Mouse (Mus musculus): ENCODE results near the gene Dynlrb1.

The Dynlrb1 gene

DNA sequence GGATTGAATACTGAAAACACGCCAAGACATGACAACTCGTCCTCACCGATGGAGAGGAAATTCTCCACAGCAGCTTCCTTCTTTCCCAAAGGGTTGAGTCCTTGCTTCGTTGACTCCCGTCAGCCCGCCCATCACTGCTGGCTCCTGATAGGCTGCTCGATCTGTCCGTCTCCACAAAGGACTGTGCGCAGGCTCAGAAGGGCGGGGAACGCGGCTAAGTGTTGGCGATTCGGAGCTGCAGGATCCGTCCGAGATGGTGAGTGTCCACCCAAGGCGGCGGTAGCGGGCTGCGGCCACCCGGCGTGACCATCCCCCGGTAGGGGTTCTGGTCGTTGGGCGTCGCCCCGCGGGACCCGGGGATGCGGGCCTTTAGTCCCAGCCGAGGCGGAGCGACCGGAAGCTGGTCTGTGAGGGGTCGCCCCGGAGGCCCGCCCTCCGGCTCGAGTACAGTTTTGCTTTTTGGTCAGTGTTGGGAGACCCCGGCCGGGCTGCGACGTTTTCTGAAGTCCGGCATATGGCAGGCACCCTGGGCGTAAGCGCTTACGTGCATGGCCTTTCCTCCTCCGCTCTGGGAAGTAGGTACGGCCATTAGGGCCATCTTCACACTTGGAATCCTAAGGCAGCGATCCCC lies at the start of gene Dynlrb1:
TSS of gene Dynlrb1 (plus strand) at position 172 of the 631 bp plus-strand sequence.
- peak; percentile 100 for DNase-seq

DNA sequence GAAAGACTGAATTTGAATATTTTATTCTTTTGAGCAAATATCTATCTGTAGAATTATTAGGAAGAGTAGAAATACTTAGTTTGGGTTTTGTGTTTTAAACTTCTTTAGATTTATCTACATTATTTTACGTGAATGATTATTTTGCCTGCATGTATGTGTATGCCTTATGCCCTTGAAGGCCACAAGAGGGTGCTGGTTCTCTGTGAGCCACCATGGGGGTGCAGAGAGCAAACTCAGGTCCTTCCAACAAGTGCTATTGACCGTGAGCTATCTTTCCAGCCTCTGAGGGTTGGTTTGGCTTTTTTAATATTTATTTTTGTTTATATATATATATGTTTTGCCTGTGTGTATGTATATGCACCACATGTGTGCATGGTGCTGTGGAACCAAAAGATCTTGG lies 28.9 kb upstream of the Dynlrb1 start:
- peak; percentile 38 for DNase-seq

DNA sequence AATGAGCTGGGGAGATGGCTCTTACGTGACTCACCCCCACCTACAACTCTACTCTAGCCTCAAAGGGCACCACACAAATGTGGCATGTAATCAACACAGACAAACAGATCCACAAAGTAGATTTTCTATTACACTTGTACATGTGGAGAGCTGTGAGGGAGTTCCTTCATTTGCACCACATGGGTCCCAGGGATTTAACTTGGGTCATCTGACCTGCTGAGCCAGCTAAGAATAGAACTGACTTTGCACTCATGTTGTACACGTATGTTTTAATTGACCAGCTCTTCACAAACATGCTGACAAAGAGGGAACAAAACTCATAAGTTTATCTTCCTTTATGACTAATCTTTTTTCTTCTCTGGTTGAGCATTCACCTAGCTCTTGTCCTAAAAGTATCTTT lies 13.2 kb upstream of the Dynlrb1 start:
- DNase-seq = no peak

DNA sequence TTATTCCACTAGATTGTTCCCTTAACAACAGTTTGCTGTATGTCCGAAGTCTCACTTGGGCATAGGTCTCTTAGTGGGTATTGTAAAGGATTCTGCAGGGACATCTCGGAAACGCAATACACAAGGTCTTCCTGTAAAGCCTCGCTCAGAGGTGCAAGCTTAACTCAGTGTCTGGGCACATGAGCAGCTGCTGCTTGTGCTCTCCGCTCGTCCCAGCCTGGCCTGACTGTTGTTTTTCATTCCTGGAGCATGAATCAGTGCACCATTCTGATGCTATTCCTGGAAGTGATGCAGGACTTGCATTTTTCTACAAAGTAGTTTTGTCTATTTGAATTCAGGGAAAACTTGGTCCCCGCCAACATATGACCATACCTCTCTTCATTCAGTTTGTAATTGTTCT lies 11.6 kb upstream of the Dynlrb1 start:
- no peak for DNase-seq

DNA sequence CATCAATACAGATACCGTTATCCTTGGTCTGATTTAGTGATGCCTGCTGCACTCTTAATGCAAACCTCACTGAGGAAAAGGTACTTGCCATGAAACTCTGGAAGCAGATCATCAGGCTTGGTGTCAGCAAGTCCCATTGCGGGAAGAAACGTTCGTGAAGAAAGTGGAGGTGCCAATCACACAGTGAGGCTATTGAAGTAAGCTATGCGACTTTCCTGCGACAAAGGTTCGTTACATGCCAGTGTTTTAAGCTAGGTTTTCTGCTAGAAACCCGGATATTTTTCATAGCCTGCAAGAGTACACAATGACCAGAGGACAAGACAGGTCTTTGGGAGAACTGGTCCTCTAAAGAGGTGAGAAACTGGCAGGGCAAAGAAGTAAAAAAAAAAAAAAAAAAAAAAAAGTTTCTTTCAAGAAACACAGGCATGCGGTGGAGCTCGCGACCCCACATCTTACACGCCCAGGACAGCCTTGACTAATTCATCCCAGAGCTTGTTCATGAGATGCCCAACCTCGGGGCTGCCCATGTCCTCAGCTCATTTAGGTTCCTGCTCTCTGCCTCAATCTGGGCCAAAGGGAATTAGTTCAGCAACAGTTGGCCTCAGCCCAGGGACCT lies 479 bp upstream of the Dynlrb1 start:
- no peak for DNase-seq

DNA sequence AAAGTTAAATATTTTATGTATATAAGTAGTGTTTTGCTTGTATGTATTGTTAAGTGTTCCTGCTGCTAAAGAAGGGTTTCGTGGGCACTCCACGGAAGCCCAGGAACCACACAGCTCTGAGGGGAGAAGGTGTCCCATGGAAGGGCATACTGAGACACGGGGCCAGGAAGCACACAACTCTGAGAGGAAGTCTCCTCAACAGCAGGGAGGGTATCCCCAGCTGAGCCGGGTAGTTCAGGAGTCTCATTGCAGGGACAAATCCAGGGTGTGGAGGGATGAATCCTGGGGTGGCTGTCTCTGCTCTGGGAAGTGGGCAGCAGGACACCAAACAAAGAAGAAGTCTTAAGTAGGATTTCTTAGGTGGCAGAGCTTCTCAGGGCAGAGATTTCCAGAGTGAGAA lies 943 bp downstream of the Dynlrb1 start:
- DNase-seq = no peak

DNA sequence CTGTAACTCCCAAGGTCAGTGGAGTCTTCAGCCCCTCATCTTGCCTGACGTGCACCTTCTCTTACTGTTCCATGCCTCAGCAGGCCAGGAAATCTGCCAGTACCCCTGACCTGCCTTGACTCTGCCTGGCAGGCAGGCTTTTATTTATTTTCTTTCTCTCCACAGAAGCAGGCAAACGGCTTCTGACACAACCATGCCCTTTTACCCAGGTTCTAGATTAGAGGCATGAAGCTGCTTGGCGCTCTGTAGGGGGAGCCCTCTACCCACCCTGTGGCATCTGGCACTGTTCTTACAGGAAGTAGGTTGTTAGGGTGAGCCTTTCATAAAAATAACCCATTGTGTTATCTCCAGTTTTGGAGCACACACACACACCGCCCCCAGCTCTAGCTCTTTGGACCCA lies 4.6 kb downstream of the Dynlrb1 start:
- peak; percentile 24 for DNase-seq

DNA sequence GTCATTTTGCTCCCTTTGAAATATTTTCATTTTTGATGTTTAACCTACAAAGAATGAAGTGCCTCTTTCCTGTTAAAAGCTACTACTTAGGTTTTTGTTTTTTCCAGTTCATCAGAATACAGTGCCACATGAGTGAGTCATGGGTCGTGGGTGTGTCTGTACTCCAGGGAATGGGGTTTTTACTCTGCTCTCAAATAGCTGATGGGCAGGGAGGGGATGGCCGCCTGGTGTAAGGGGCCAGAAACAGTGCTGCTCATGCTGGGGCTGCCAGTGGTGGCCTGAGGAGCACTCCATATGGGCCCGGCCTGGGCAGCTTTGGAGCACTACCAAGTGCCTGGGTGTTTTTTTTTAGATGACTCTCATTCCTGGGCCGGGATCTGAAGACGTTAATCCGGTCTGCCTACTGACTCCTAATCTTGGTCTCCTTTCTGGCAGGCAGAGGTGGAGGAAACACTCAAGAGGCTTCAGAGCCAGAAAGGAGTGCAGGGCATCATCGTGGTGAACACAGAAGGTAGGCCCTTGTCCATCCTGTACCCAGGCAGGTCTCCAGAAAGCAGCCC lies 6.0 kb downstream of the Dynlrb1 start:
- DNase-seq = no peak

DNA sequence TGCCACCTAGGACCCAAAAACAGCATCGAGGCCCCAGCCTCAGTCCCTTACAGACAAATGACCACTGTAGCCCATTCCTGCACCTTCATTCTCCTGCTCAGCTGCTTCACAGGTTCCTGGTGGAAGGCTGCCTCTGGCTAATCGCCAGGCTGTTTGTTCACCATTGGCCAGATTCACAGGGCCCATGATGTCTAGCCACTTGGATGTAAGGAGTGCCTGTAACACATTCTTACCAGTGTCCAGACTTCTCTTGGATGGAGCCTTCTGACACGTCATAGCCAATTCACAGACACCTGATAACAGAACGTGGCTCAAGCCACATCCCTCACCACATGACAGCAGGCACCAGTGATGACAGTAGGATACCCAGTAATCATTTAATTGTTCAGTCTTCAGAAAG lies 9.9 kb downstream of the Dynlrb1 start:
- no peak for DNase-seq

DNA sequence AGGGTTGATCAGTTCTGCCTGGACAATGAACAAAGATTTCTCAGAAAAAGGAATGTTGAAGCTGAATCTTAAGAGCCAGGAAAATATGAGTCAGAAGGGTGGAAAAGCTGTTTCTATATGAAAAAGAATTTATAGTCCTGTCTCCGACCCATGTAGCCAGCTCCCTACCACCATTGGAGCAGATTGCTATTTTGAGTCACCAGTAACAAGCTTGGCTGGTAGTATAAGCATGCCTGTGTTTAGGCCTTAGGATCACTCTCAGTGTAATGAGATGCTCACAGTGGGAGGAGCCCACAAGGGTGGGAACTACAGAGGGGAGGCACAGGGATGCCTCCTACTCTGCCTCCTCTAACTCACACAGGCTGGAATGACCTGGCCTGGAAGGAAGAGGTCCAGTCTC lies 11.9 kb downstream of the Dynlrb1 start:
- no peak for DNase-seq

DNA sequence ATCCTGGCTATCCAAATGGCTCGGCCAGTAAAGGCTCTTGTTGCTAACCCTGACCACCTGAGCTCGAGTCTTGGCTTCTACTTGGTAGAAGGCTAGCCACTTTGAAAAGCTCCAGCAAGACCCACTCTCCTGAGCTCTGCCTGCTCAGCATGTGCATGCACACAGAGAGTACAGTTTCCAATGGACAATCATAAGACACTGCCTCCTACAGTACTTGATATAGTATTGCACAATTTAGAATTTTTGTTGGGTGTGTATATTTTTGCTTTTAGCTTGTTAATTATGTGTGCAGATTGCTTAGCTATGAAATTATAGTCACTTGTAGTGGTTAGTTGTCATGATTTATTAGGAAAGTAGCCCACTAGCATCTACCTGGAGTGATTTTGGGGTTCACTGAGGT lies 12.4 kb downstream of the Dynlrb1 start:
- no peak for DNase-seq

DNA sequence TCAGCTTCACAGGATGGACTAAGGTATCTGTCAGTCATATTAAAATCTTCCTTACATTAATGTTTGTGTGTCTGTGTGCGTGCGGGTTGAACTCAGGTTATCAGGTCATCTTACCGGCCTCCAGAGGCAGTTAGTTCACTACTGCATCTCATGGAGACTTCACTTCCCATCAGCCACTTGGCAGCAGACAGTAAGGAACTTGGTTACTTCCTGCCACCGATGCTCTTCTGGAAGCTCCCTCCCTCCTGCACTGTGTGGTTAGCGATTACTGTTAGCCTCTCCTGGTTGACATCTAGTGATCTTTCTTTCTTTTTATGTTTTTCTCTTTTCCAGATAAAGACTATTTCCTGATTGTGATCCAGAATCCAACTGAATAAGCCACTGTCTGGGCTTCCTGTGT lies 13.3 kb downstream of the Dynlrb1 start:
- no peak for DNase-seq

DNA sequence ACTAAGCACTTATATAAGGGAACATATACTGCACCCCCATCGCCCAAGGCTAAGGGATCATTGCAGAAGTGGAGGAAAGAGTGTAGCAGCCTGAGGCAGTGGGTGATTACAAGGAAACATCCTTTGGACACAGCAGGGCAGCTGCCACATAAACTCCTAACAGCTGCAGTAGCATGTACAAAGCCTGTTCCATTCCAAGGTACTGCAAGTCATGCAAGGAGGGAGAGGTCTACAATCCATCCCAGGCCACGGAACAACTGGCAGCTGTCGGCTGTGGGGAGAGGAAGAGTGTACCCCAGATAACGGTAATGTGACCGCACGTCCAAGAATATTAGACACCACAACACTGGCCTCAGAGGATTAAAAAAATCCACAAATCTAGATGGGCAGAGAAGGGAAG lies 29.2 kb downstream of the Dynlrb1 start:
- DNase-seq = no peak

DNA sequence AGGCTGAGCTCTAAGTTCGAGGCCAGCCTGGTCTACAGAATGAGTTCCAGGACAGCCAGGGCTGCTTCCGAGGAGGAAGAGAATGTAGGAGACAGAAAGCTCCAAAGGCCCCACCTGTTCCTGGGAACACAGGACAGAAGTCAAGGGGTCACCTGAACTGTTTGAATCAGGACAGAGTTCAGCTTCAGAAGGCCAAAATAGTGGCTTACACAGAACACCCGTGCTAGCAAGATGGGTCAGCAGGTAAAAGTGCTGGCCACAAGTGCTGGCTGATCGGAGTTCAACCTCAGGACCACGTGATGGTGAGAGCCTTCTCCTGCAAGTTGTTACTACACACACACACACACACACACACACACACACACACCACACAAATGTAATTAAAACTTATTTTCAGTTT lies 30.6 kb downstream of the Dynlrb1 start:
- no peak for DNase-seq

DNA sequence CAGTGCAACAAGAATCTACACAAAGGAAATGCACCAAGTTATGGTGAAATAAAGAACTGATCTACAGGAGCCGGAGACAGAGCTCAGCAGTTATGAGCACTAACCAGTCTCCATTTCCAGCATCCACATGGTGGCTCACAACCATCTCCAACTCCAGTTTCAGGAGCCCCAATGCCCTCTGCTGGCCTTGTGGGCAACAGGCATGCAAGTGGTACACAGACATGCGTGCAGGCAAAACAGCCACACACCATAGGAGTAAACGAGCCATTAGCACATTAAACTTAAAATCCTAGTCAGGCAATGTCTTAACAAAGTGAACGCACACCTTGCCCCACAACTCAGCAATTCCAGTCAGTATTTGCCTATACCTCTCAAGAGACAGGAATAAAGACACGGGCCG lies 35.6 kb downstream of the Dynlrb1 start:
- peak; percentile 18 for DNase-seq

DNA sequence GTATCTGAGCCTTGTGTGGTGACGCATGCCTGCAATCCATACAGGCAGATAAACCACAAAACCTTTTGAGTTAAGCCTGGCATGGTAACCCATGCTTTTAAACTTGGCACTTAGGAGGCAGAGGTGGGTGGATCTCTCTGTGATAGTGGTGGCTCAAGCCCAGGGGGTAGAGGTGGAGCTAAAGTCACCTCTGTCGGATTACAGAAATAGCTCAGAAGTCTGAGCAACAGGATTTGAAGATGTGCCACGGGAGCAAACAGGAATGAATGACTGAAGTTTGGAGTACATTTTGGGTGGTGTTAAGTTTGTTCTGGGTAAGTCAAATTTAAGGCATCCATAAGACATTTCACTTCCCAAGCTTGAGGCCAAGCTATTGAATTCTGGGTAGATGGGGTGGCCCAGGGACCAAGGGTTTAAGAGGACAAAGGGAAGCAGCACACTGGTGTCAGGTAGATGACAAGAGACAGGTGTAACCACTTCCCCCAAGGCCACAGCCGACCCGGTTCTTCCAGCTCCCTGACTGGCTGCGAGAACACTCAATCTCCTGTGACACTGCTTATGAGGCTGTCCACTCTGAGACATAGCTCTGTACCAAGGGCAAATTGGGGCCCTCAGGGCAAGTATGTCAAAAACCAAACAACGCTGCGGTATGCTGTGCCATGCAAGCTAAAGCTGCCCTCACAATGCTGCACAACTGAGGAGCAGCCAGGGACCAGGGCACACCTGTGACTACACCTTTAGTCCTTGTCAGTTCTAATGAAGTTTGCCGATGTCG lies 36.2 kb downstream of the Dynlrb1 start:
- DNase-seq = no peak

DNA sequence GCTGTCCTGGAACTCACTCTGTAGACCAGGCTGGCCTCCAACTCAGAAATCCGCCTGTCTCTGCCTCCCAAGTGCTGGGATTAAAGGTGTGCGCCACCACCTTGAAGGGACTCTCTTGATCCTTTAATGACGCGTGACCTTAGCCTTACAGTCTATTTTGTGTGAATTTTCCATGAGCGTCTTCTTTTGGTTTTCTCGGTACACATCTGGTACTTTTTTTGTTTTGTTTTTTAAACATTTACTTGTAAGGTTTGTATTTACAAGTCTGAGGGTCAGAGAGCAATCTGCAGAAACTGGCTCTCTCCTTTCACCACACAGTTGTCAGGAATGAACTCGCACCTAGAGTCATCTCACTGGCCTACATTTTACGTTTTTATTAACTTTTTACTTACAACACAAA lies 37.3 kb downstream of the Dynlrb1 start:
- no peak for DNase-seq

DNA sequence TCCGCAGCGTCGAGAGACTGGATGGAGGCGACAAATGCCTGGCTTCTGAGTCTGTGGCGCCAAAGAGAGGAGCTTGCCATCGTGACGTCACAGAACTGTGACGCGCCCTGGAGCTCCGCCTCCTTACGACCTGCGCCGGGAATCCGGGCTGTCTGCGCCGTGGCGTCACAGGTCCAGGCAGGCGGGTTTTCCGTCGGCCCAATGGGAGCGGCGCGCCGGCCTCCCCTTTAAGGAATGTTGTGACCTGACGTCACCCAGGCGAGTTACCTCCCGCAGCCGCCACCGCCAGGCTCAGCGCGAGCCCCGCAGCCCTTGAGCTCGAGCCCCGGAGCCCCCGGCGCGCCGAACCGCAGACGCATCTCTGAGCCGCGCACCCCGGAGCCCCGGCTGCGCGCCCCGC lies 39.9 kb downstream of the Dynlrb1 start, which contains the start of gene Map1lc3a:
TSS of gene Map1lc3a (plus strand) at position 103 of the 400 bp plus-strand sequence.
- DNase-seq = peak; percentile 98

DNA sequence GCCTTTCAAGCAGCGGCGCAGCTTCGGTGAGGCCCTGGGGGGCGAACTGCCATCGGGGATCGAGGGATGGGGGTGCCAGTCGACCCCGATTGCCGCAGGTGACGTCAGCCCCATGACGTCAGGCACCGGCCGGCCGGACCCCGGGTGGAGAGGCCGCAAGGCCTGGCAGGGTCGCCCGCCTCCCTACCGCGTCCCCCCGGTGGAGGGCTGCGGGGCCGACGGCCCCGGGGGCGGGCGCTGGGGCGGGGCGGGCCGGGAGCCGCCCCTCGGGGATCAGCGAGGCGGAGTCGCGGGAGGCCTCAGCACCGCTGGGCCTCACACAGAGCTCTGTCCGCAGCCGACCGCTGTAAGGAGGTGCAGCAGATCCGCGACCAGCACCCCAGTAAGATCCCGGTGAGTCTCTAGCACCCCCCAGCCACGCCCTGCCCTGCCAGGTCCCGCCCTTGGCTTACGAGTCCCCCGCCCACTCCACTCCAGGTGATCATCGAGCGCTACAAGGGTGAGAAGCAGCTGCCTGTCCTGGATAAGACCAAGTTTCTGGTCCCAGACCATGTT lies 40.4 kb downstream of the Dynlrb1 start:
- DNase-seq = peak; percentile 82

DNA sequence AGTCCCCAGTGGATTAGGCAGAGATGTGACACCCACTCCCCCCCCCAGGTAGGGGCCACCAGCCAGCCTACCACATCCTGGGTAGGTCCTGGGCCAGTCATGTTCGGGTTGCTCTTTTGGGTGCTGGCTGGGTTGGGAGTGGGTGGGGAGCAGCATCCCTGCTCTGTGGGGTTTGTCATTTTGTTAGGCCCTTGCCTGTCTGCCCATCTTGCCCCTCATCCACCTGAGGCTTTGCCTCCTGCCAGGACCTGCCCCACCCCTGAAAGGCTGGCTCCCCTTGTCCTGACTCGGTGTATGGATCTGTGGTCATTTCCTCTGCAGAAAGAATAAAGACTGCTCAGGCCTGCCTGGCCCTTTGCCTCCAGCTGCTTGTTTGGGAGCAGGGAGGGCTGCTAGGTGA lies 41.4 kb downstream of the Dynlrb1 start:
- DNase-seq = no peak

DNA sequence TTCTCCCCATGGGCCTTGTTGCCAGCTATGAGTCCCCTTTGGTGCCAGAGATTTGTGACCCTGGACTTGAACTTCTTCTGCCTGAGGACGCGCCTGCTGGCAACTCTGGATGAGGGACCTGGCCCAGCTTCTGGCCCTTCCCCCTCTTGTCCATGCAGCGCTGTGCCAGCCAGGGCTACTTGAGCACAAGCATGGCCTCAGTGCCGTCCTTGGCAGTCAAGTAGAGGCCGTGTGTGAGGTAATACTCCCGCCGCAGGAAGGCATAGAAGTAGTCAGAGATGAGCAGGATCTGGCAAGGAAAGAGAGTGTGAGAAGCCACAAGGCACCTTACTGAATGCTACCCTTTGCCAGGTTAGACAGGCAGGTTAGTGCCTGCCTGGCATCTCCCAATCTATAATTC lies 42.0 kb downstream of the Dynlrb1 start:
- peak; percentile 14 for DNase-seq

DNA sequence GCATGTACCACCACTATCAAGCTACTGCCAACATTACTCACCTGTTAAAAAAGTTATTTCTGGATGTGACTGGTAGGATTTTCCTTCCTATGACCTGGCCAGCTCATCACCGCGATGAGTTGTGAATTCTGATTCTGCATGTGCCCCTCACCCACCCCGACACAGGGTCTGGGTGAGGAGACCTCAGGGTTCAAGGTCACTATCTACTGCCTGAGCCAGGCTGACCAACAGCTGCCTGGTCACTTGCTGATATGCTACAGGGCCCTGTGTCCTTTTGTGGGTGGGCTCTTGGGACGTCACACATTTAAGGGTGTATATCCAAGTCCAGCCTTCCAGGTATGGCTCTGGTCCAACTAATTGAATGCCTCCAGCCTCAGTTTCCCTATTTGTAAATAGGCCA lies 42.8 kb downstream of the Dynlrb1 start:
- DNase-seq = no peak

DNA sequence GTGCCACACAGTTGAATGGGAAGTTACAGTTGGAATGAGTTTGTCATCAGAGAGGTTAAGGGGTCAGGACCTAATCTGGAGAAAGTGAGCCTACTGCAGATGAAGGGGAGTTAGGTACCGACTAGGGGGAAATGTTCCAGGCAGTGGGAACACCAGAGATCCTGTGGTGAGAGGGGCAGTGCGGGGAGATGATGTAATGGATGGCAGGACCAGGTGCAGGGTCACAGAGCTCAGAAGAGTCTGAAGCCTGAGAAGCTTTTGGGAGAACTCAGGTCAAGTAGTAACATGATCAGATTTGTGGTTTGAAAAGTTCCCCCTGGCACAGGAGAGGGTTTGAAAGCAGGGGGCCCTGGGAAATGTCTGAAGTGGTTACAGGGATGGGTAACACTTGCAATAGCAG lies 43.8 kb downstream of the Dynlrb1 start:
- no peak for DNase-seq

DNA sequence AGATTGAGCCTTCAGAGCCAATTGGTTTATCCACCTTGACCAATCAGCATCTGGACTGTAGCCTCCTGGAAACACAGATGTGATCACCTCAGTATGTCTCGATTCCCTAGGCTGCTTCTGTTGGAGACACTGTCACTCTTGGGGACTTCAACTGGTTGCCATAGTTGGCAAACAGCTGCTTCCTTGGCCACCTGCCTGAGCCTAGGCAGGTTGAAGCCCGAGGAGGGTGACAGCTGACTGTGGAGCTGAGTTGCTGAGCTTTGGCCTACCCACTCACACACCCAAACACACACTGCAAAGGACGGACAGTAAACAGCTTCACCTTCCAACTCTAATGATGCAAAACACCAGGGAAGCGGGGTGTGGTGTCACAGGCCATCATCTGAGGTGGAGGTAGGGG lies 47.5 kb downstream of the Dynlrb1 start:
- DNase-seq = no peak

All from kidney, postnatal 10 days (tissue).